Mouse (Mus musculus) ES-E14 (cell line): Measurements from ENCODE around the gene Gng13.

Source experiments
- CHD2 ChIP-seq: IDR thresholded peaks from 2 replicates; pipeline ENCODE4 v1.6.1; 2014; ENCODE audit warnings: mild to moderate bottlenecking, low read depth, low read length, inconsistent platforms
- HCFC1 ChIP-seq: IDR thresholded peaks from 2 replicates; pipeline ENCODE4 v1.6.1; 2012; ENCODE audit warnings: low read length, inconsistent platforms, borderline replicate concordance; ENCODE audit not compliant: insufficient read depth
- ZC3H11A ChIP-seq: IDR thresholded peaks from 2 replicates; pipeline ENCODE4 v1.6.1; 2012; ENCODE audit warnings: low read depth, mild to moderate bottlenecking, inconsistent platforms, low read length, borderline replicate concordance
- ZNF384 ChIP-seq: IDR thresholded peaks from 2 replicates; pipeline ENCODE4 v1.6.1; 2012; ENCODE audit warnings: low read depth, low read length, inconsistent platforms

DNA sequence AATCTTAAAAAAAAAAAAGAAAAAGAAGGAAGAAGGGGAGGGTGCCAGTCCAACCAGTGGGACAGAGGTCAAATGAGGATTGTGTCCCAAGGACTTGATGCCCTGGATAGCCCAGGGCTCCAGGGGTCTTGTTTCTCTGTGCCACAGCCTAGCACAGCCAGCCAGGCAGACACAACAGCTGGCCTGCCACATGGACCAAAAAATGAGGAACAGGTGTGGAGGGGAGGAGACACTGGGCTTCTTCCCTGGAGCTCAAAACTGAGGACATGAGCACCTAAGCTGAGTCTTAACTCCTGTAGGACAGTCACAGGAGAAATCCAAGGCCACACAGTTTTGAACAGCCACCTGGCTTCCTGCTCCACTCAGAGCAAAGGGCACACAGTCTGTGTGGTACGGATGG is 20.7 kb upstream of the Gng13 start:
- no peak for TF ChIP-seq ZNF384
- no peak for TF ChIP-seq HCFC1
- no peak for TF ChIP-seq CHD2
- no peak for TF ChIP-seq ZC3H11A
